Mouse (Mus musculus) limb, embryonic 14.5 days (tissue): ENCODE results near the gene Lrrc26. TPM values are rescaled to one million over a fixed set of nuclear protein-coding genes. Genes with fewer than 3 reads are reported as not detected.

Experiments
- ATAC-seq: fragments of 200-750 bp; cut with Nextera tagmentation; 2 replicates; pipeline ENCODE4 v1.8.0; 2017; ENCODE audit warnings: low read depth, moderate number of reproducible peaks, moderate TSS enrichment; ENCODE audit not compliant: low FRiP score
- DNase-seq: peaks from one replicate; pipeline ENCODE4 v3.0.0-alpha.2; 2015; ENCODE audit warnings: low spot score
- H3K27ac ChIP-seq: fragments of 300-500 bp; sonication (generic); replicated peaks from 2 replicates; pipeline ENCODE4 v1.5.1; 2014; ENCODE audit warnings: low read depth, mild to moderate bottlenecking, low read length, moderate library complexity, mixed read lengths
- H3K27me3 ChIP-seq: fragments of 300-500 bp; sonication (generic); 2 replicates; pipeline ENCODE4 v1.6.1; 2014; ENCODE audit warnings: low read length, mixed read lengths; ENCODE audit not compliant: control insufficient read depth, insufficient read depth
- H3K36me3 ChIP-seq: fragments of 300-500 bp; sonication (generic); 2 replicates; pipeline ENCODE4 v1.6.1; 2014; ENCODE audit warnings: mild to moderate bottlenecking, low read length, moderate library complexity, mixed read lengths; ENCODE audit not compliant: control insufficient read depth, insufficient read depth
- H3K4me1 ChIP-seq: fragments of 300-500 bp; sonication (generic); 2 replicates; pipeline ENCODE4 v1.6.1; 2014; ENCODE audit warnings: antibody characterized with exemption, low read length, mixed read lengths; ENCODE audit not compliant: control insufficient read depth, insufficient read depth
- H3K4me2 ChIP-seq: fragments of 300-500 bp; sonication (generic); replicated peaks from 2 replicates; pipeline ENCODE4 v1.6.1; 2014; ENCODE audit warnings: low read depth, mild to moderate bottlenecking, low read length, moderate library complexity; ENCODE audit not compliant: severe bottlenecking
- H3K4me3 ChIP-seq: fragments of 300-500 bp; sonication (generic); replicated peaks from 2 replicates; pipeline ENCODE4 v1.5.1; 2014; ENCODE audit warnings: low read length
- H3K9ac ChIP-seq: fragments of 300-500 bp; sonication (generic); 2 replicates; pipeline ENCODE4 v1.6.1; 2014; ENCODE audit warnings: mild to moderate bottlenecking, low read depth, low read length, moderate library complexity; ENCODE audit not compliant: severe bottlenecking
- H3K9me3 ChIP-seq: fragments of 300-500 bp; sonication (generic); 2 replicates; pipeline ENCODE4 v1.6.1; 2016; ENCODE audit warnings: low read length; ENCODE audit not compliant: control insufficient read depth
- POLR2A ChIP-seq: fragments of 200-500 bp; IDR thresholded peaks from 2 replicates; pipeline ENCODE4 v1.8.0; 2012; ENCODE audit warnings: inconsistent platforms, mild to moderate bottlenecking, moderate library complexity, borderline replicate concordance; ENCODE audit not compliant: insufficient read depth, insufficient read length; ENCODE audit errors: extremely low read depth
- WGBS: fragments of 180-500 bp; shearing (Covaris S2); extraction: QIAGEN DNeasy Blood & Tissue Kit; methylation state at CpG from one replicate; pipeline ENCODE4 v1.1.7; 2014; 5-methylcytosine and 5-hydroxymethylcytosine counted together
- polyA plus RNA-seq, 2 experiments: library from polyadenylated mRNA; depleted of rRNA in 1 of 2; stranded (reverse) in 1 of 2; unstranded in 1 of 2; fragments of >200 nt; fragmentation: Nextera tagmentation in 1 of 2; extraction: Ambion mirVana in 1 of 2; gene quantifications; 2 replicates each; pipeline versions ENCODE4 v1.2.1 to v1.2.3; 2012 to 2014

Gene Lrrc26
- polyA plus RNA-seq, 2 experiments = 0.15 TPM; not detected in 1

DNA sequence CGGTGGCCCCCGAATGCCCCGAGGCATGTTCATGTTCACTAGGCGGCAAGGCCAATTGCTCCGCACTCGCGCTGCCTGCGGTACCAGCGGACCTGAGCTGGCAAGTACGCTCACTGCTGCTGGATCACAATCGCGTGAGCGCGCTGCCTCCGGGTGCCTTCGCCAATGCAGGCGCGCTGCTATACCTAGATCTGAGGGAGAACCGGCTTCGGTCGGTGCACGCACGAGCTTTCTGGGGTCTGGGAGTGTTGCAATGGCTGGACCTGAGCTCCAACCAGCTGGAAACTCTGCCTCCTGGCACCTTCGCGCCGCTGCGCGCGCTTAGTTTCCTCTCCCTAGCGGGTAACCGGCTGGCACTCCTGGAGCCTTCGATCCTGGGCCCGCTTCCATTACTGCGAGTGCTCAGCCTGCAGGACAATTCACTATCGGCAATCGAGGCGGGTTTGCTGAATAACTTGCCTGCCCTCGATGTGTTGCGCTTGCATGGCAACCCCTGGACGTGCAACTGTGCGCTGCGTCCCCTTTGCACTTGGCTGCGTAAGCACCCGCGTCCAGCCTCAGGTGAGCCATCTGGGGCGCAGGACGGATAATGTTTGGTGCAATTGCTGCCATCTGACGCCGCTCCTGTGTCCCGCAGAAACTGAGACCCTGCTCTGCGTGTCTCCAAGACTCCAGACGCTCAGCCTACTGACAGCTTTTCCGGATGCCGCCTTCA, 543 bp downstream of the Lrrc26 start:
- H3K9me3 ChIP-seq = no peaks in the 10 kb centered on the region
- WGBS = 3% methylated on average over 54 of the region's 54 CpGs
- H3K4me2 ChIP-seq = peak overlapping the region; percentile 28; the same call in 1 of the 2 replicates
- ATAC-seq (no peak), DNase-seq (no peak)
- no peak overlapping the region for H3K27ac ChIP-seq
- H3K9ac ChIP-seq = no peak overlapping the region
- peak overlapping the region; percentile 18 for H3K4me3 ChIP-seq
- H3K4me1 ChIP-seq = peaks cover 3% of the 10 kb centered on the region; the same call in 1 of the 2 replicates
- no peak for TF ChIP-seq POLR2A
- H3K36me3 ChIP-seq = peaks cover 10% of the 10 kb centered on the region
- peaks cover 58% of the 10 kb centered on the region for H3K27me3 ChIP-seq

DNA sequence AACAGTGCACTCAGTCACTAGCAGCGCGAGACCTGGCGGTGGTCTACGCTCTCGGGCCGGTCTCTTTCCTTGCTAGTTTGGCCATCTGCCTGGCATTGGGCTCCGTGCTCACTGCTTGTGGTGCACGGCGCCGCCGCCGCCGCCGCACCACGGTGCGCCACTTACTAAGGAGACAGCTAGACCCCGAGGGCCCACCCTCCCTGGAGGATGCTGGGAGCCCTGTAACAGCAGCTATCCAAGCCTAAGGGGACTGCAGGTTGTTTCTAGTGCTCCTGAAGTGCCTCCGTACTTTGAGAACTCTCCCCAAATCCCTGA, 1.1 kb downstream of the Lrrc26 start:
- H3K36me3 ChIP-seq = peaks cover 5% of the 10 kb centered on the region
- WGBS = under 1% methylated on average over 18 of the region's 18 CpGs
- peaks cover 3% of the 10 kb centered on the region; the same call in 1 of the 2 replicates for H3K4me1 ChIP-seq
- H3K27ac ChIP-seq = no peak overlapping the region
- DNase-seq = no peak
- H3K9me3 ChIP-seq = no peaks in the 10 kb centered on the region
- TF ChIP-seq POLR2A = no peak
- peak overlapping the region; percentile 28; the same call in 1 of the 2 replicates for H3K4me2 ChIP-seq
- H3K4me3 ChIP-seq = peak overlapping the region; percentile 18
- H3K9ac ChIP-seq = no peak overlapping the region
- ATAC-seq = no peak
- H3K27me3 ChIP-seq = peaks cover 58% of the 10 kb centered on the region

DNA sequence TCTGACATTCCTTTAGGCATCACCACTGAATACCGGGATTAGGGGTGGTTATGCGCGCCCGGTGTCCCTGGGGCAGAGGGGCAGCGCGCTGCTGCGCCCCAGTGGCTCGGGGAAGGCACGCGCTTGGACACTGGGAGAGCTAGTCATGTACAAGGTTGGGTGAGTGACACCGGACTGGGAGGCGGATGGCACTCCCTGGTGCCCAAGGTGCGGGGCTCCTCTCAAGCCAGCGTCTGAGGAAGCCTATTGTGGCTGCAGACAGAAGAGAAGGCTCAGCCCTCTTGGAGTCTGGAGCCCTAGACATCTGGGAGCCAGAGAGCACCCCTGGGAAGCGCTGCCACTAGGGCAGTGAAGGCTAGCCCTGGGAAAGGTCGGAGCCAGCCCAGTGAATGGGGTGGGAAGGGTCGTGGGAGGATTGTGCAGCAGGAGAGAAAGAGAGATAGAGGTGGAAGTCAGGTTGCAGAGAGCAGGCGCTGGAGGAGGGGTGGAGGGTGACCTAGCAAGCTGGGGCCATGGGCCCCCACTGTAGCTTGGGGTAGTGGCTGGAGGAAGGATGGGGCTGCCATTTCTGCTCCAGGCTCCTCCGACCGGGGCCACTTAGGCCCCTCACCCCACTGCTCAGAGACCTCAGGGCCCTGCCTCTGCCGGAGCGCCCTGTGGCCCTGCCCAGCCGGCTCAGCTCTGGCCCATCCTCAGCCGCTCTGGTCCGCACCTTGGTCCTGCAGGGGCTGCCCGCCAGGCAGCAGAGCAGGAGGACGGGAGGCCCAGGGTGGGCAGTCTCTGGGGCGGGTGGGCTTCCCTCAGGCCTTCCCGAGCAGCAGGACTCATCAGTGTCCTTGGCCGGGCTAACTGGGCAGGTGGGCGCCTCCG, 1.7 kb downstream of the Lrrc26 start:
- no peak overlapping the region for H3K27ac ChIP-seq
- no peak for TF ChIP-seq POLR2A
- WGBS = 6% methylated on average over 26 of the region's 32 CpGs
- H3K4me2 ChIP-seq = peak overlapping the region; percentile 44
- H3K9ac ChIP-seq = 0 out of 2 replicates have a peak overlapping the region, but pooled peaks have one; percentile 12
- ATAC-seq = no peak
- DNase-seq = no peak
- peak overlapping the region; percentile 32 for H3K4me3 ChIP-seq
- H3K27me3 ChIP-seq = peaks cover 58% of the 10 kb centered on the region
- no peaks in the 10 kb centered on the region for H3K36me3 ChIP-seq
- no peaks in the 10 kb centered on the region for H3K9me3 ChIP-seq
- peaks cover 3% of the 10 kb centered on the region; the same call in 1 of the 2 replicates for H3K4me1 ChIP-seq

DNA sequence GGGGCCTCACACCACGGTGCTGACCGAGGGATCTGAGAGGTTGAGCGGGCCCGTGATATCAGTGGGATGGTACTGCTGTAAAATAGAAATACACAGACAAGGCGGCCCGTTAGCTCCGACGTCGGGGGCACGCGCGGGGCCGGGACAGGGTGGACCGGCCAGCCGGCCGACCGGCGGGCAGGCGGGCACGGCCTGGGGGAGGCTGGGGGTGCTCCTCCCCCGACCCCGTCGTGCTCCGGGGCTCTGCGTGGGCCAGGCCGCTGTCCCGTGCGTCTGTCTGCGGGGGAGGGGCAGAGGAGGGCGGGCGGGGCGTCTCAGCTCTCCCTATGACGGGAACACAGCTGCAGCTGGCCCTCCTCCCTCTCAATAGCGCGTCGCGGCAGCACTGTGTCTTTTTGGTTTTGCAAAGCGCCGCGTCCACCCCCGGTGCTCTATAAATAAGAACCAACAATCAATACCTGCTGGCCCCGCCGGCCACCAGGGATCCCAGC, 2.4 kb downstream of the Lrrc26 start:
- no peak overlapping the region for H3K27ac ChIP-seq
- H3K9me3 ChIP-seq = no peaks in the 10 kb centered on the region
- H3K4me2 ChIP-seq = peak overlapping the region; percentile 44
- H3K4me1 ChIP-seq = peaks cover 3% of the 10 kb centered on the region; the same call in 1 of the 2 replicates
- H3K36me3 ChIP-seq = no peaks in the 10 kb centered on the region
- H3K9ac ChIP-seq = peak overlapping the region; percentile 12; the same call in 1 of the 2 replicates
- no peak for TF ChIP-seq POLR2A
- peak overlapping the region; percentile 32 for H3K4me3 ChIP-seq
- WGBS = 7% methylated on average over 32 of the region's 43 CpGs
- DNase-seq (no peak), ATAC-seq (peak; percentile 32; the same call in 1 of the 2 replicates)
- H3K27me3 ChIP-seq = peaks cover 58% of the 10 kb centered on the region

DNA sequence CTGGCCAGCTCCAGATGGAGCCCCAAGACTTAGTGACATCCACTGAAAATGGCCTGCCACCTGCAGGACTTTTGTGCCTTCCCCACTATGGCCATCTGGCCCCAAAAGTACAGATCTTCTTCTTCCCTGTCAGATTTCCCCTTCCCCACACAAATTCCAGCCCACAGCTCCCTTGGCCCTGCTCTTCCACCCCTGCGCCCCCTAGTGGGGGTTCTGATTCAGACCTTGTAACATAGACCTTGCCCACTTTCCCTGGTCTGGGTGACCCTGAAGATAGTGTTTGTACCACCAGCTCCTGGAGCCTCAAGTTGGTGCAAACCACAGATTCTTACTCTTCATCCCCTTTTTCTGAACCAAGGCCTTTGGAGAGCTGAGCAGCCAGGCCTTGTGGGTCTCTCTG, 3.1 kb downstream of the Lrrc26 start:
- H3K4me1 ChIP-seq = peaks cover 3% of the 10 kb centered on the region; the same call in 1 of the 2 replicates
- H3K4me3 ChIP-seq = no peak overlapping the region
- ATAC-seq = peak; percentile 41; the same call in 1 of the 2 replicates
- peaks cover 56% of the 10 kb centered on the region for H3K27me3 ChIP-seq
- H3K9me3 ChIP-seq = no peaks in the 10 kb centered on the region
- peak; percentile 66 for DNase-seq
- peak overlapping the region; percentile 44; the same call in 1 of the 2 replicates for H3K4me2 ChIP-seq
- H3K36me3 ChIP-seq = no peaks in the 10 kb centered on the region
- TF ChIP-seq POLR2A = no peak
- H3K9ac ChIP-seq = no peak overlapping the region
- no peak overlapping the region for H3K27ac ChIP-seq
- WGBS = 8% methylated on average over 1 of the region's 1 CpGs
